Mouse (Mus musculus) stomach, embryonic 15.5 days (tissue): ENCODE measurements around the gene Pole2. TPM values are rescaled to one million over a fixed set of nuclear protein-coding genes. Genes with fewer than 3 reads are reported as not detected.

Source experiments
- ATAC-seq: fragments of 200-750 bp; cut with Nextera tagmentation; 2 replicates; pipeline ENCODE4 v1.8.0; 2017; ENCODE audit warnings: low read depth, moderate number of reproducible peaks, moderate TSS enrichment; ENCODE audit not compliant: insufficient read depth, low FRiP score
- H3K27ac ChIP-seq: fragments of 300-500 bp; sonication (generic); 2 replicates; pipeline ENCODE4 v1.5.1; 2015; ENCODE audit warnings: mild to moderate bottlenecking, inconsistent platforms
- H3K27me3 ChIP-seq: fragments of 300-500 bp; sonication (generic); replicated peaks from 2 replicates; pipeline ENCODE4 v1.6.1; 2015; ENCODE audit warnings: inconsistent platforms
- H3K36me3 ChIP-seq: fragments of 300-500 bp; sonication (generic); 2 replicates; pipeline ENCODE4 v1.6.1; 2015; ENCODE audit warnings: inconsistent platforms
- H3K4me1 ChIP-seq: fragments of 300-500 bp; sonication (generic); 2 replicates; pipeline ENCODE4 v1.6.1; 2015; ENCODE audit warnings: inconsistent platforms
- H3K4me2 ChIP-seq: fragments of 300-500 bp; sonication (generic); 2 replicates; pipeline ENCODE4 v1.6.1; 2015; ENCODE audit warnings: mild to moderate bottlenecking, inconsistent platforms
- H3K4me3 ChIP-seq: fragments of 300-500 bp; sonication (generic); replicated peaks from 2 replicates; pipeline ENCODE4 v1.5.1; 2015; ENCODE audit warnings: inconsistent platforms
- H3K9ac ChIP-seq: fragments of 300-500 bp; sonication (generic); 2 replicates; pipeline ENCODE4 v1.6.1; 2015; ENCODE audit warnings: inconsistent platforms
- H3K9me3 ChIP-seq: fragments of 300-500 bp; sonication (generic); 2 replicates; pipeline ENCODE4 v1.6.1; 2016; ENCODE audit warnings: inconsistent platforms
- WGBS: fragments of 180-500 bp; shearing (Covaris S2); methylation state at CpG from one replicate; pipeline ENCODE4 v1.1.7; 2015; 5-methylcytosine and 5-hydroxymethylcytosine counted together
- polyA plus RNA-seq: library from polyadenylated mRNA; unstranded; fragments of >200 nt; fragmentation: Nextera tagmentation; extraction: Ambion mirVana; gene quantifications from 2 replicates; pipeline ENCODE4 v1.2.1, GENCODE M21; 2015

Pole2 gene
- polyA plus RNA-seq, 1 experiment from 2014 or later = 24.3 TPM

- 93% methylated on average over 7 of the region's 7 CpGs for WGBS
- Histone ChIP-seq H3K27ac (no peak overlapping the region), H3K9me3 (no peaks in the 10 kb centered on the region), H3K4me3 (no peak overlapping the region), H3K36me3 (peaks cover 10% of the 10 kb centered on the region; the same call in 1 of the 2 replicates), H3K4me2 (no peak overlapping the region), H3K27me3 (no peaks in the 10 kb centered on the region), H3K9ac (no peak overlapping the region), H3K4me1 (no peaks in the 10 kb centered on the region)
- no peak for ATAC-seq
These were observed 20.1 kb downstream of the Pole2 start for GRCm38 (mm10) chr12:69207926-69208325.

DNA sequence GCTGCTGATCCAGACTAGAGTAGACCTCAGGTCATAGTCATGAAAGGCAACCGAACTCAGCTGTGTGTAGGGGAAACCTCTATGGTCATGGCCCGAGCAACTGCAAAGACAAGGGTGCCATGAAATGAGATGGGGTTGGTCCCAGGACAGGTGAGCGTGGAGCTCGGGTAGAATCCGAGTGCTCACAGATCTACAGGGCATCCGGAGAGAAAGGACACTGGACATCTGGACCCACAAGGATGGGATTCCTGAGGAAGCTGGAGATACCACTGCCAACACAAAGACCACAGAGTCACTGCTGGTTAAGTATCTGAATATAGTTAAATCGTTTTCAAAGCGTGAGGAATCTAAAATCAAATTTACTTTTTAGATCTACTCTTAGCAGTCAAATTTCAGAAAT lies 20.6 kb downstream of the Pole2 start:
- Histone ChIP-seq H3K4me1 (no peaks in the 10 kb centered on the region), H3K9me3 (no peaks in the 10 kb centered on the region), H3K27ac (no peak overlapping the region), H3K27me3 (no peaks in the 10 kb centered on the region), H3K4me3 (no peak overlapping the region), H3K36me3 (peaks cover 9% of the 10 kb centered on the region; the same call in 1 of the 2 replicates), H3K4me2 (no peak overlapping the region), H3K9ac (no peak overlapping the region)
- WGBS = 95% methylated on average over 8 of the region's 8 CpGs
- no peak for ATAC-seq

GRCm38 (mm10) chr12:69204052-69204833 lies 23.8 kb downstream of the Pole2 start, which contains the start of gene Gm49384:
Gm49384 (minus strand) TSS chr12:69204267.
- no peak within 1 kb of the TSS for H3K27ac ChIP-seq
- WGBS = 85% methylated on average over 16 of the region's 16 CpGs

DNA sequence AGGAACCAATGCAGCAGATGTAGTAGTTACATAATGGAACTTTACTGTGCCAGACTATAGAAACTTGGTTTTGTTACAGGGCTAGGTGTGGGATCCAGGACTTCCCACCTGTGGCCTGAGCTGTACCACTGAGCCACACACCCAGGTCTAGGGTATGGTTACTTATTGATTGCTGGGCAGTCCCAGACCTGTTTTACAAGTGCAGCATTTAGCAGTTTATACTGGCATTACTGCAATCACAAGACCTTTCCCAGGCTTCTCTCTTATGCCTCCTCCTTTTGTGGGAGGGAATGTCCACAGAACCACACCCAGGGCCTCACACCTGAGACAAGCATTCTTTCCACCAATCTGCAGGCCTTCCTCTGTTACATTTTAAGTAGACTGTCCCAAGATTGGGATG lies 29.0 kb downstream of the Pole2 start:
- Histone ChIP-seq H3K27me3 (no peaks in the 10 kb centered on the region), H3K27ac (no peak overlapping the region), H3K4me3 (no peak overlapping the region; the same call in 1 of the 2 replicates), H3K9ac (no peak overlapping the region), H3K4me2 (no peak overlapping the region; the same call in 1 of the 2 replicates), H3K9me3 (no peaks in the 10 kb centered on the region), H3K36me3 (peaks cover 11% of the 10 kb centered on the region; the same call in 1 of the 2 replicates), H3K4me1 (peaks cover 18% of the 10 kb centered on the region)
- ATAC-seq = peak; percentile 11; the same call in 1 of the 2 replicates

More at GRCm38 (mm10) chr12:69204052-69204833, 23.8 kb downstream of the Pole2 start, which contains the start of gene Gm49384:
- Histone ChIP-seq H3K9ac (no peak within 1 kb of the TSS), H3K9me3 (no peaks in the 10 kb centered on the region), H3K4me2 (no peak within 1 kb of the TSS), H3K36me3 (peaks cover 11% of the 10 kb centered on the region; the same call in 1 of the 2 replicates), H3K27me3 (no peaks in the 10 kb centered on the region), H3K4me1 (0 out of 2 replicates have a peak, but pooled peaks cover 5% of the 10 kb centered on the region), H3K4me3 (no peak within 1 kb of the TSS)
- ATAC-seq = no peak

DNA sequence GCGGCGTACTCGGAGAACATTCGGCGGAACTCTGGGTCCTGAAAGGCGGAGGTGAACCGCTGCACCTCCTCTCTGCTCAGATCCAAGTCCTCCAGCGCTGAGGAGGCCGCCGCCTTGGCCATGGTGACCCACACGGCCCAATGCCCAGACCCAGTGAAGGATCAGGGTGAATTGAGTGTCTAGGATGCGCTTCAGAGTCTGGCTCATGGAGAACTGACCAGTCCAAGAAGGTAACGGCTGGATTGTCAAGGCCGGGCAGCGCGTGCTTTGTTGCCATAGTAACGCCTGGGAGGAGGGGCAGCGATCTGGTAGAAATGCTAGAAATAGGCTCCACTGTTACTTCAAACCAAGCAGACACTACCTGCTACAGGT lies 29.8 kb downstream of the Pole2 start, which contains the start of gene Dnaaf2:
Gene Dnaaf2 (minus strand): TSS at position 266 of the 372 bp plus-strand sequence.
- peak within 1 kb of the TSS; percentile 83 for H3K9ac ChIP-seq
- H3K27ac ChIP-seq = peak within 1 kb of the TSS; percentile 85
- H3K36me3 ChIP-seq = peaks cover 11% of the 10 kb centered on the region; the same call in 1 of the 2 replicates
- no peaks in the 10 kb centered on the region for H3K27me3 ChIP-seq
- H3K9me3 ChIP-seq = no peaks in the 10 kb centered on the region
- under 1% methylated on average over 18 of the region's 18 CpGs for WGBS
- peak within 1 kb of the TSS; percentile 91 for H3K4me3 ChIP-seq
- peak within 1 kb of the TSS; percentile 95 for H3K4me2 ChIP-seq
- H3K4me1 ChIP-seq = peaks cover 18% of the 10 kb centered on the region
- ATAC-seq = no peak

- H3K9ac ChIP-seq = peak overlapping the region; percentile 83
- peak overlapping the region; percentile 85 for H3K27ac ChIP-seq
- peak overlapping the region; percentile 91 for H3K4me3 ChIP-seq
- ATAC-seq = peak; percentile 70; the same call in 1 of the 2 replicates
- H3K36me3 ChIP-seq = peaks cover 11% of the 10 kb centered on the region; the same call in 1 of the 2 replicates
- H3K4me1 ChIP-seq = peaks cover 18% of the 10 kb centered on the region
- no peaks in the 10 kb centered on the region for H3K27me3 ChIP-seq
- no peaks in the 10 kb centered on the region for H3K9me3 ChIP-seq
- H3K4me2 ChIP-seq = peak overlapping the region; percentile 95
- whole genome bisulfite sequencing = under 1% methylated on average over 94 of the region's 94 CpGs
These were observed 30.4 kb downstream of the Pole2 start for GRCm38 (mm10) chr12:69197378-69198163.

- no peaks in the 10 kb centered on the region for H3K9me3 ChIP-seq
- H3K4me3 ChIP-seq = peak within 1 kb of the TSS; percentile 91
- H3K36me3 ChIP-seq = peaks cover 8% of the 10 kb centered on the region; the same call in 1 of the 2 replicates
- peak within 1 kb of the TSS; percentile 85 for H3K27ac ChIP-seq
- under 1% methylated on average over 75 of the region's 75 CpGs for WGBS
- H3K27me3 ChIP-seq = no peaks in the 10 kb centered on the region
- H3K4me2 ChIP-seq = peak within 1 kb of the TSS; percentile 95
- peak within 1 kb of the TSS; percentile 83 for H3K9ac ChIP-seq
- peak; percentile 53; the same call in 1 of the 2 replicates for ATAC-seq
- peaks cover 18% of the 10 kb centered on the region for H3K4me1 ChIP-seq
These were observed 31.3 kb downstream of the Pole2 start, which contains the start of gene Gm49383 for GRCm38 (mm10) chr12:69196444-69197377. Gm49383 (minus strand) TSS chr12:69197104.

DNA sequence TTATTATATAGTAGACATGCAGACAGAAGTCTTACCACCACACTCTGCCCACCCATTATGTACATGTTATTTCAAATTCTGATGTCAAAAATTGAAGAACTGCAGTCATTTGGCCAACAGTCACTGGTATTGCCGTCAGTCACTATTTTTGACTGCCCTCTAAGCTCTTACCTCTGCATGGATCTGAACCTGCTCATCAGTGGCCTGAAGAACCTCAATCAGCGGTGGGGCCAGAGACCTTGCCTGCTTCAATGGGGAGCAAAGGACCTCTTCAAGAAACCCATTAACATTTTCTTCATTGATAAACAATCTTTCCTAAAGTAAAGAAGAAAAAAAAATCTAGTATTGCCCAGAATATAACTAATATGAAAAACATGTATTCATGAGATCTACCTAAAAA lies 35.4 kb downstream of the Pole2 start:
- WGBS = 89% methylated on average over 2 of the region's 2 CpGs
- ATAC-seq = no peak
- no peaks in the 10 kb centered on the region for H3K9me3 ChIP-seq
- H3K36me3 ChIP-seq = peaks cover 7% of the 10 kb centered on the region
- H3K4me3 ChIP-seq = no peak overlapping the region
- H3K9ac ChIP-seq = no peak overlapping the region
- no peaks in the 10 kb centered on the region for H3K4me1 ChIP-seq
- no peak overlapping the region for H3K27ac ChIP-seq
- H3K27me3 ChIP-seq = no peaks in the 10 kb centered on the region
- no peak overlapping the region for H3K4me2 ChIP-seq

- WGBS = 94% methylated on average over 5 of the region's 5 CpGs
- ATAC-seq = no peak
These were observed 36.6 kb downstream of the Pole2 start for GRCm38 (mm10) chr12:69191396-69191795.

GRCm38 (mm10) chr12:69190522-69190921 lies 37.5 kb downstream of the Pole2 start:
- H3K27me3 ChIP-seq = no peaks in the 10 kb centered on the region
- no peak overlapping the region for H3K27ac ChIP-seq
- H3K9ac ChIP-seq = no peak overlapping the region
- no peak overlapping the region for H3K4me2 ChIP-seq
- H3K4me1 ChIP-seq = peaks cover 8% of the 10 kb centered on the region; the same call in 1 of the 2 replicates
- no peak overlapping the region for H3K4me3 ChIP-seq
- no peak for ATAC-seq
- H3K9me3 ChIP-seq = no peaks in the 10 kb centered on the region
- H3K36me3 ChIP-seq = peaks cover 7% of the 10 kb centered on the region
- WGBS = 100% methylated on average over 1 of the region's 1 CpGs

More at GRCm38 (mm10) chr12:69191396-69191795, 36.6 kb downstream of the Pole2 start:
- no peak overlapping the region for H3K27ac ChIP-seq
- H3K4me3 ChIP-seq = no peak overlapping the region
- no peaks in the 10 kb centered on the region for H3K9me3 ChIP-seq
- no peak overlapping the region for H3K9ac ChIP-seq
- no peaks in the 10 kb centered on the region for H3K27me3 ChIP-seq
- 0 out of 2 replicates have a peak, but pooled peaks cover 7% of the 10 kb centered on the region for H3K4me1 ChIP-seq
- H3K36me3 ChIP-seq = peaks cover 7% of the 10 kb centered on the region
- H3K4me2 ChIP-seq = no peak overlapping the region

GRCm38 (mm10) chr12:69190074-69190473 lies 37.9 kb downstream of the Pole2 start:
- H3K27ac ChIP-seq = no peak overlapping the region
- H3K4me1 ChIP-seq = peaks cover 13% of the 10 kb centered on the region
- no peak overlapping the region for H3K4me2 ChIP-seq
- 88% methylated on average over 9 of the region's 9 CpGs for WGBS
- peaks cover 7% of the 10 kb centered on the region for H3K36me3 ChIP-seq
- H3K9me3 ChIP-seq = no peaks in the 10 kb centered on the region
- H3K4me3 ChIP-seq = no peak overlapping the region
- ATAC-seq = no peak
- H3K9ac ChIP-seq = no peak overlapping the region
- H3K27me3 ChIP-seq = no peaks in the 10 kb centered on the region
